Mouse (Mus musculus) G1E (cell line): Measurements from ENCODE around the gene Wnt11.

Experiments used
- CTCF ChIP-seq: IDR thresholded peaks from 2 replicates; pipeline ENCODE4 v1.5.1; 2012; ENCODE audit warnings: low read depth, low read length, inconsistent platforms, mixed read lengths
- GATA1 ChIP-seq: IDR thresholded peaks from 2 replicates; pipeline ENCODE4 v1.6.1; 2012; ENCODE audit warnings: borderline replicate concordance, low read length, inconsistent platforms, mixed read lengths

GRCm38 (mm10) chr7:98848899-98849640 lies 14.2 kb downstream of the Wnt11 start:
- TF ChIP-seq CTCF (no peak), GATA1 (no peak)
